Mouse (Mus musculus) large intestine, adult 2 months (tissue): ENCODE measurements around the gene Cgrrf1. TPM values are rescaled to one million over a fixed set of nuclear protein-coding genes. Genes with fewer than 3 reads are reported as not detected.

ENCODE experiments used
- DNase-seq: peaks from one replicate; pipeline ENCODE4 v3.0.0-alpha.2; 2012; ENCODE audit warnings: low read depth, low spot score
- WGBS: fragments of 180-500 bp; shearing (Covaris S2); methylation state at CpG from one replicate; pipeline ENCODE4 v1.1.7; 2018; 5-methylcytosine and 5-hydroxymethylcytosine counted together
- polyA plus RNA-seq: library from polyadenylated mRNA; depleted of rRNA; stranded (reverse); fragments of >200 nt; gene quantifications from 2 replicates; pipeline ENCODE4 v1.2.3, GENCODE M21; 2012; rRNA removed

Gene Cgrrf1
- polyA plus RNA-seq, 1 experiment, result 12.9 TPM

DNA sequence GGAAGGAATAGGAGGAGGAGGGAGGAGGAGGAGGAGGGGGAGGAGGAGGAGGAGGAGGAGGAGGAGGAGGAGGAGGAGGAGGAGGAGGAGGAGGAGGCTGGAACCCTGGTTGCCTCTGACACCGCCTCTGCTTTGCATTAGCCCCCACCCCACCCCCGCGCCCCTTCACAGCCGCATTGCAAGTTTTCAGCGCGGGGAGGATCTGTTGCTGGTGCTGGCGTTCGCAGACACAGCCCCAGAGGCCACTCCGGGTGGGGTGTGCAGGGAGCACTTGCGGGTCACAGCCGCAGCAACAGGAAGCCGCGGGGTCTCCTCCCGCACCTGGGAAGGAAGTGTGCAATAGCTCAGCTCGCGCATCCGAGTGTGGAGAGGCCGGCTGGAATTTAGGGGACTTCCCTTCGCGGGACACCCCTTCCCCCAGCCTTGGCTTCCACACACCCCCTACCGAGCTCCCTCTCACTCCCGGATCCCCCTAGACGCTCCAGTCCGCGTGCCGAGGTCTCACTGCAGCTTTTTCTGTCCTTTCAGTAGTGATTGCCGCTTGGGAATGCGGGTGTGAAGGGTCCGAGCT, 52.0 kb downstream of the Cgrrf1 start:
- no peak for DNase-seq
- WGBS, result under 1% methylated on average over 29 of the region's 29 CpGs

GRCm38 (mm10) chr14:46884701-46885428, 52.9 kb downstream of the Cgrrf1 start:
- no peak for DNase-seq
- 1% methylated on average over 51 of the region's 52 CpGs for WGBS

DNA sequence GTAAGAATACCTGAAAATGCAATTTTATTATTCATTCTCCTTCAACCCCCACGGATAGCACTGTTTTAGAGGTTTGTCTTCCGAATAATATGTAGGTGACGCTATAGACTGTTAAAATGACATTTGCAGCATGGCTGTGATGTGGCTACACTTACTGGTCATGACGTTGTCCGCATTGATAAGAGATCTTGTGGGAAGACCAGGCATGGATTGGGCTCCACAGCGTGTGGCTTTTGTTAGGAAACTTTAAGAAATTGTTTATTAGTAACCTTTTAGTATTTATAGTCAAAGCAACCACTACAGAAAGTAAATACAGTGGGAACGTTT, 53.5 kb downstream of the Cgrrf1 start:
- no peak for DNase-seq
- 5% methylated on average over 7 of the region's 7 CpGs for WGBS

- 22% methylated on average over 5 of the region's 5 CpGs for WGBS
- DNase-seq, result no peak
Measured at GRCm38 (mm10) chr14:46885891-46886301, 54.0 kb downstream of the Cgrrf1 start.

- WGBS, result 56% methylated on average over 4 of the region's 4 CpGs
- DNase-seq, result no peak
Measured at GRCm38 (mm10) chr14:46889096-46889495, 57.2 kb downstream of the Cgrrf1 start.

DNA sequence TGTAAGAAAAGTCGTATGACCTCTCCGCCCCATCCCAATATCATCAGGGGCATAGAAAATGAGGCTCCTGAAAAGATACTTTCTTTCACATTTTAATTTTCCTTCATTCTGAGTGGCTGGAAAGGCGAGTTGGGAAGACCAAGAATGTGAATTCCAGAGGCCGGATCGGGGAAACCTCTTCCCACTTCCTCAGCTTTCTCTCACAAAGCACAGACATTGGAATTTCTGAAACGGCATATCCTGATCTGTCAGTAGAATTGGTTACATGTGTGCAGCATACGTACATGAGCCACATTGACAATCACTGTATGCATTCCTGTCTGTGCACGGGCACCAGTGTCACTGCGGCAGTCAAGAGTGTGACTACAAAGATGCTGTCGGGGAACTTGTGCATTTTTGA, 62.0 kb downstream of the Cgrrf1 start:
- WGBS, result 87% methylated on average over 10 of the region's 10 CpGs
- no peak for DNase-seq

DNA sequence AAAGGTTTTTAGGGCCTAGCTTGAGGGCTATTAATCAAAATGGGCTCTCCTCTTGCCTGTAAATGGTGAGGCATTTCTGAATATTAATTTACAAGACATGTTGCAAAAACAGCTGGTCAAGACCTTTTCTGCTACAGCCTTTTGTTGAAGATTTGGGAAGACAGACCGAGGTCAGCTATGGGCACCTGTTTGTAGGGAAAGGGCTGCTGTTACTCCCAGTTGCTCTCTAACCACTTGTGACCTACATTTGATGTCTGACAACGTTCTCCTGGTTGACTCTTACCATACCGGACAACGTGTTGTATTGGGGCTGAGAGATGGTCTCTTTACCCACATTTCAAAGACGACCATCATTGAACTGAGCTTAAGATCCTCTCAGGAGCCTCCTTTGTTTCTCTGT, 66.0 kb downstream of the Cgrrf1 start:
- no peak for DNase-seq
- WGBS, result 84% methylated on average over 5 of the region's 5 CpGs

DNA sequence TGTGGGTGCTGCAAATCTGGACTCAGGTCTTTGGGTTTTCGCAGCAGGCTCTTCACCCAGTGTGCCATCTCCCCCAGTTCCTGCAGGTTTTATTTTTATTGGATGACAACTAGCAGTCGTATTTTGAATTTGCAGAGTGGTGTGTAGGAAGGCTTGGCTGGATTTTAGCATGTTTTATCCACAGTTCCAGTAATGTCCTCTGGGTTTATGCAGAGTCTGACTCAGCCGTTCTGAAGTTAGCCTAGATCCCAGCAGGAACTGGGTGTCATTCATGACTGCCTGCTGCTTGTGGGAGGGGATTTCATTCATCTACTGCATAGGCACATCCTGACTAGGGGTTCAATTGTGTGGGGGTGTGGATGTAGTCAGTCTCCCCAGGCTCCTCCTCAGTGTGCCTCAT, 66.7 kb downstream of the Cgrrf1 start:
- 61% methylated on average over 3 of the region's 3 CpGs for WGBS
- DNase-seq, result no peak

GRCm38 (mm10) chr14:46902498-46903087, 70.7 kb downstream of the Cgrrf1 start:
- 82% methylated on average over 9 of the region's 9 CpGs for WGBS
- DNase-seq, result no peak

Other genes with a start within 250 kb of the Cgrrf1 start
- gene Cdkn3, start 71.6 kb upstream of the Cgrrf1 start, polyA plus RNA-seq, result 10.1 and 11.7 TPM in 2 replicates
- 69.2 and 70.1 TPM in 2 replicates for gene Cnih1, start 43.7 kb upstream of the Cgrrf1 start, polyA plus RNA-seq
- 8.4 and 9.9 TPM in 2 replicates for gene Gmfb, start 9.9 kb upstream of the Cgrrf1 start, polyA plus RNA-seq
- 2.5 and 6.1 TPM in 2 replicates for gene Samd4, start 50.7 kb downstream of the Cgrrf1 start, polyA plus RNA-seq